In the genomic region with DNA sequence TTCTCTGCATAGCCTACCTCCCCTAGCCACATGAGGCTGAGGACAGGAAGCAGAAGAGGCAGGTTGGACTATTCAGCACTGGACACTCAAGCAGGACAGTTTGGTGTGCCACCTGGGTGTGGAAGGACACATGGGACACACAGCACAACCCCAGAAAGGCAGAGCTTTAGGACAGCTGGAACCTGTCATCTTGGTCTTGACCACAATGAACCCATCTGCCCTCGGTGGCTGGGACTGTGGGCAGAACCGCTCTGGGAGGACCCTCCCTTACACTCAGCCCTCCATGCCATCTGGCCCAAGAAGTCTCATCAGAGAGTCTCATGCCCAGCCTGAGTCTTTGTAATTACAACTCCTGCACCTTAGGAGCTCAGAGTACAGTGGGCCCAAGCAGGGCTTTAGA, we compare ENCODE assay signal across 17 mouse cellular contexts. TPM values are rescaled to one million over a fixed set of nuclear protein-coding genes. Genes with fewer than 3 reads are reported as not detected.
"Had no signal": no experiment of that assay in that cellular context is flagged by ENCODE, and none has a peak within 500 bp of the region (broad histone marks: within the 10 kb centered on the region; RNA-seq: fewer than 3 reads in every experiment).

No protein-coding gene starts in this region.

- H3K4me3 ChIP-seq: hindbrain, embryonic 15.5 days; limb, embryonic 15.5 days; liver, embryonic 12.5 days; stomach, embryonic 15.5 days had no signal

- H3K27ac ChIP-seq: hindbrain, embryonic 15.5 days; kidney, postnatal 0 days; limb, embryonic 15.5 days; liver, embryonic 12.5 days; stomach, embryonic 15.5 days had no signal

- H3K9me3 ChIP-seq: hindbrain, embryonic 15.5 days; limb, embryonic 15.5 days; liver, embryonic 12.5 days; stomach, embryonic 15.5 days had no signal

- ATAC-seq: intestine, embryonic 16.5 days had no signal

- H3K36me3 ChIP-seq: hindbrain, embryonic 15.5 days; limb, embryonic 15.5 days; liver, embryonic 12.5 days; stomach, embryonic 15.5 days had no signal

- H3K4me2 ChIP-seq: hindbrain, embryonic 15.5 days; limb, embryonic 15.5 days; liver, embryonic 12.5 days; lung, embryonic 14.5 days; stomach, embryonic 15.5 days had no signal

- H3K9ac ChIP-seq: hindbrain, embryonic 15.5 days; limb, embryonic 15.5 days; liver, embryonic 12.5 days; lung, embryonic 14.5 days; stomach, embryonic 15.5 days had no signal

- DNase-seq: kidney, adult 2 months; kidney, postnatal 36 days; lung, embryonic 14.5 days; lung, postnatal 10 days; lung, postnatal 4 days; retina, postnatal 1 day; right cerebral cortex, postnatal 4 days; spleen, adult 18-20 months; thymus, adult 2 months; thymus, postnatal 36 days had no signal

- H3K27me3 ChIP-seq: hindbrain, embryonic 15.5 days; stomach, embryonic 15.5 days had no signal

RNA-seq across cellular contexts. Expression of gene Ccdc188, which starts 17.6 kb away (rescaled TPM):
- polyA plus RNA-seq: hindbrain, embryonic 15.5 days; intestine, embryonic 16.5 days; kidney, adult 2 months; kidney, postnatal 0 days; limb, embryonic 15.5 days; liver, embryonic 12.5 days; liver, embryonic 16.5 days; lung, embryonic 14.5 days; stomach, embryonic 15.5 days had no signal

RNA-seq across cellular contexts. Expression of gene Gm49776, which starts 58.1 kb away (rescaled TPM):
- polyA plus RNA-seq: intestine, embryonic 16.5 days; kidney, adult 2 months; limb, embryonic 15.5 days; liver, embryonic 12.5 days; liver, embryonic 16.5 days; thymus, adult 2 months had no signal
